Mouse (Mus musculus) A20 (cell line): ENCODE data around the gene Ccl25.

Experiments
- DNase-seq: peaks from one replicate; pipeline ENCODE4 v3.0.0-alpha.2; 2011; ENCODE audit warnings: low read depth, low spot score

Gene Ccl25

DNA sequence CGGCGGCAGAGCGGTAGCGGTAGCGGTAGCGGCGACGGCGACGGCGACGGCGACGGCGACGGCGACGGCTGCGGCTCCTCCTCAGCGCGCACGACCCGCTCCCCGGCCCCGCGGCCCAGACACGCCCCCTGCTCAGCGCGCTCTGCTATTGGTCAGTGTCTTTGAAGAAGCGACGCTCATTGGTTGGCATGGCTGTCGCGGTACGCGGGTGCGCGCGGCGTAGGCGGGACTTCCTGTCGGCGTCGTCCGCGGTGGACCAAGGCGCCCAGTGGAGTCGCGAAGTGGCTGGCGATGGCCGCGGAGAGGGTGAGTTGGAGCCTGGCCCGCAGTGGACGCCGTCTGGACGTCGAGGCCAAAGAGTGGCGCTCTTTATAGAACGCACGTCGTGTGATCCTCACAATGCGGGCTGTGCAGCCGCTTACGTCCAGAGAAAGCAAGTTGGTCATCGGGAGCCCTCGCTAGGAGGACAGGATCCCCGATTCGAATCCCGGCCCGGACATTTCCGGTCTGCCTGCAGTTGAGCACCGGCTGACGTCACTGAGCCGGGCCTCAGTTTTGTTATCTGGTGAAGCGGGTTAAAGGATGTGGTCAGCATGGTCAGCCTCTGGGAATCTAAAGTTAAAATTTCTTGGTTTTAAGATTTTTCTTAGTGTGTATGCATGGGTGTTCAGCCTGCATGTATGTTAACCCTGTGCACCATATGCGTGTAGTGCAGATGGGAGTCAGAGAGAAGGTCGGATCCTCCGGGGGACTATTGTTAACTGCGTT lies at the start of gene Ccl25, which contains the start of gene Elavl1:
Gene Ccl25, plus strand, starts transcription at position 228 of the 768 bp plus-strand sequence.
Gene Elavl1, minus strand, starts transcription at position 431 of the 768 bp plus-strand sequence.
- DNase-seq = peak; percentile 97

DNA sequence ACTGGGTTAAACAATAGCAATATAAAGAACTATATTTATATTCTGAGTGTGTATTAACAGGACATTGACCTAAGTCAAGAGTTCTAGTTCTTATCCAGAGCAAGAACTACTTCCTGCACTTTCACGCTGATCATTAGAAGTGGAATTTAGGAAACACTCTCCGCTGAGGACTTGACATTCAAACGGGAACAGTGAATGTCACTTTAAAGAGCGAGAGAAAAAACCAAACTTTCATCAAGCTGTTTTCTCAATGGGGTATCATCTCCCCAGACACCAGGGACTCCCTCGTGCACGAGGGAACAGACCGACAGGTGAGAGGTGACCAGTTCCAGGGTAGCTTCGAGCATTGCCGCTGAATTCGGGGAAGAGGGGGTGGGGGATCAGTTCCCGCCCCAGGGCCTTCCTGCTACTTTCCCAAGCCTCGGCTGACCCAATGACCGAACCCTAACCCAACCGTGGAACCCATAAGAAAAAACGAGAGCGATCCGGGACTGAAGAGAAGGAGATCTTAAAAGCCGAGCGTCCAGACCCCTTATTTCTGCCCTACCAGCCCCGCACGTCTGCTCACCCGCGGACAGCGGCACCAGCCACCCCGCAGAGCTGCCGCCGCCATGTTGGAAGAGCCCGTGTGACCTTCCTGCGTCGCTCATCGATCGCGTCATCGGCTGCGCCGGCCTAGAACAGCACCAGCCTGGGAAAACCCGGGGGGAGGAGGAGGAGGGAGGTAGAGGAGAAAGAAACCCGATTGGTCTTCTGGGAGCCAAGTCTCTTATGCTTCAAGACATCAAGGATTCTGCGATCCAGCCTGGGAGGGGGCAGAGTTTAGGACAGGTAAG lies 49.5 kb upstream of the Ccl25 start, which contains the start of gene Timm44:
Gene Timm44, minus strand, starts transcription at position 639 of the 836 bp plus-strand sequence.
- DNase-seq = peak; percentile 94

DNA sequence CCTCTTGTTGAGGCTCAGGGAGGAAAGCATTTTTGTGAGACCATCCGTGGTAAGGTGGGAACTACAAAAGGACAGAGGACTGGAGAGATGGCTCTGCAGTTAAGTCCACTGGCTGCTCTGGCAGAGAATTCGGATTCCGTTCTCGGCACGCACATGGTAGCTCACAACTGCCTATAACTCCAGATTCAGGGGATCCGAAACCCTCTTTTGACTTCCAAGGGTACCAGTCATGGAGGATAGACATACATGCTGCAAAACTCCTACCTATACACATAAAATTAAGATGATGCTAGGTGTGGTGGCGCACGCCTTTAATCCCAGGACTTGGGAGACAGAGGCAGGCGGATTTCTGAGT lies 48.9 kb upstream of the Ccl25 start:
- DNase-seq = no peak

DNA sequence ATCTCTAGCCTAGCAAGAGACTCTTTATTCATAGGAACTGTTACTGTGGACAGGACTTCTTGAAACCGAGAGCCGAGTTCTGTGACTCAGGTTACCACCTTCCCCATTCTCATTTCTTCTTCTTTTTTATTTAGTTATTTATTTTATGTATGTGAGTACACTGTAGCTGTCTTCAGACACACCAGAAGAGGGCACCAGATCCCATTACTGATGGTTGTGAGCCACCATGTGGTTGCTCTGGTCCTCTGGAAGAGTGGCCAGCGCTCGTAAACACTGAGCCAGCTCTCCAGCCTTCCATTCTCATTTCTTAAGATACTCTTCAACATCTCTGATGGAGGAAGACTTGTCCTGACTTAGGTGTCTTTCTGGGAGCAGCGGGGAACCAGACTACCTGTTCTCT lies 32.3 kb upstream of the Ccl25 start:
- no peak for DNase-seq

DNA sequence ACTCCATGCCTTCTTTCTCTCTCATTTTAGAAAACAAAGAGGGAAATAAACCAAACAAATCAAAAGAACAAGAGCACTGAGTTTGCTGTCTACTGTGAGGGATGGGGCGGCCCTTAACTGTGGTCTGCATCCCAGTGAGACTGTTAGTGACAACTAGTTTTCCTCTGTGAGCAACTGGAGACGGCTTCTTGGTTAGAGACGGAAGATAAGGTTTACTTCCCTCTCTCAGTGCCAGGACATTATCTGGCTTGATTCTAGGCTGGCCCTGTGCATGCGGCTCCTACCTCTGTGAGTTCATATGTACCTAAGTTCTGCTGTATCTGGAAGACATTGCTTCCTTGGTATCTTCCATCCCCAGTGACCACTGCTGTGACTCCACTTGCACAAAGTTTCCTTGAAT lies 27.2 kb upstream of the Ccl25 start:
- DNase-seq = no peak

DNA sequence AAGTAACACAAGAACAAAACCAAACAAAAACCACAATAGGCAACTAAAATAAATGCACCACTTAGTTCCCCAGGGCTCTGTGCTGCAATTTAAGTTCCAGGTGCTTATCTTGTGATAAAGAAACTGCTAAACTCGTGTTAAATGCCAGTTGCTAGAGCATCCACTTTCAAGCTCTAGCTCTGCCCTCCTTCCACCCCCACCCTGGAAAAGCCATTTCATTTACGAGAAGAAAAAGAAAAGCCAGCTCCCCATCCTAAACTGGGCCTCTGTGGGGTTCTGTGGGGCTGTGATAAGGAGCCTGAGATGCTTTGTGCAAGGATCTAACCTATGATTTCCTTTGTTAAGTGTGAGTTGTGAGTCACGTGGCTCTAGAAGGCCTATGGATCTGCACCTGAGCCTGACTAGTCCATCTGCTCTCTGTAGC lies 20.9 kb upstream of the Ccl25 start:
- no peak for DNase-seq

DNA sequence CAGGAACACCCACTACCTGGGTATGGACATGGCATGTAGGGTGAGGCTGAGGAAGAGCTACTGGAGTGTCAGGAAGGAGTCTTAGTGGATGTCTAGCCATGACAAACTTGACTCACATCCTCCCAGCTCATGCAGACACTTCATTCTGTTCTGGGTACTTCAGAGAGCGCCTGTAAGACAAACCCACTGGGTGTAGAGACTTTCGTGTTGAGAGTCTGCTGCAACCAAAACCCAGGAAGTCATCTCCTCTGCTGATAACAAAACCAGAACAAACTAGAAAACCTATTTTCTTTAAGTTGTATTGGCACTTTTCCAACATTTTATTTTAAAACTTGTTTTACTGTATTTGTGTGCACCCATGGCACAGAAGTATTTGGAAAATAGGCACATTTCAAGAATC lies 19.2 kb upstream of the Ccl25 start:
- no peak for DNase-seq

DNA sequence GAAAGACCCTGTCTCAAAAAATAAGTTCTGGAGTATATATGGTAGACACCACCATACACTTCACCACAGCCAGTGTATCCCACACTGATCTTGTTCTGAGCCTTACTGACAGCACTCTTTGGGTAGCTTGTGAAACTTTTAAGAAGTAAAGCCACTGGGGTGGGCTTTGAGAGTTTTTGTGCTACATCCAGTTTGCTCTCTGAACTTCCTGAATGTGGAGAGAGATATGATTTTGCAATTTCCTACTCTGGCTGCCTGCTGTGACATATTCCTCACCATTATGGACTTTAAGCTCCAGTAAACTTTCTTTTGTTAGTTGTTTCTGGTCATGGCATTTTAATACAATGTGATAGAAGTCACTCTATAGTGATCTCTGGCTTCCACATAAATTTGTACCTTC lies 12.9 kb upstream of the Ccl25 start:
- DNase-seq = no peak

DNA sequence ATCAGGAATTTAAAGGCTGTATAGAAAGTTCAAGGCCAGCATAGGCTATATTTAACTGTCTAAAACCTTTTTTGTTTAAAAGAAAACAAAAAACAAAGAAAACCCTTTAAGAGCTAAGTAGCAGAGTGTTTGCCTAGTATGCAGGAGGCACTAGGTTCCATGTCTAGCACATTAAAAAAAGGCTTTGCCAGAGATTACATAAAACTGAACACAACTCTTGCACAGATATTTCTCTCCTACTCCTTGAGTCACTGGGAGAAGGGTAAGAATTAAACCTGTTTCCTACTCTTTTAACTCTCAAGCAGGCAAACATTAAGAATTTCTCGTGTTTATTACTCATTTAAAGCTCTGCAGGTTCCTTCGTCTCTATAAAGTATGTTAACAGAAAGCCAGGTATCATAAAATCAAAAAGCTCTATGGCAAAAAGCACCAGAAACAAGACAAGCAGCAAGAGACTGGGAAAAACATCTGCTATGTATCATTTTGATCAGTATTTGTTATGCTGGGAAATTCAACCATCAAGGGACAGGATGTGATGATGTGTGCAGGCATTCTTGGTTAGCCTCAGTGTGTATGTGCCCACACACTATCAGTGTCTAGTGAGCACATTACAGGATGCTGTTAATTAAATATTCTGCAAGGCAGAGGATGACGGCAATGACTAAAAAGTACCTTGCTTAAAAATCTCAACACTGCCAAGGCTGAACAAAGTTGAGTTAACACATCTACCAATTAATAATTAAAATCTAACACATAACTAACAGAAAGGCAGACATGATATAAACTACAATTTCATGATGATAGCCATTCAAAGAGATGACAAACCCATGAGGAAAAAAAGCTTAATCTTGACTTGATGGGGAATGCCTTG lies 11.5 kb upstream of the Ccl25 start:
- DNase-seq = no peak

DNA sequence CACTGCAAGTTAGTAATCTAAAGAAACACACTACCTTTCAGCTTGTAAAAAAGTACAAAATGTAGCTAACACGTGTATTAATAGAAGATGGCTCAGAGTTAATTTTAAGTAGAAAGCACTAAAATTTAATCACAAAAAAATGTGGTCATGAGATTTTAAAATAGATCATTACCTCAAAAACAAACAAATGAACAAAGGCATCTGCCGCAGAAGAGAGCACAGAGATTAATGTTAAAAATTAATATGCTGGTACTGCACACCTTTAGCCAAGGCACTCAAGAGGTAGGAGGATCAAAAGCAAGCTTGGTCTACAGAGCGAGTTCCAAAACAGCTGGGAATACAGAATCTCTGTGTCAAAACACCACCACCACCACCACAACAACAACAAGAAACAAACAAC lies 10.2 kb upstream of the Ccl25 start:
- DNase-seq = no peak

DNA sequence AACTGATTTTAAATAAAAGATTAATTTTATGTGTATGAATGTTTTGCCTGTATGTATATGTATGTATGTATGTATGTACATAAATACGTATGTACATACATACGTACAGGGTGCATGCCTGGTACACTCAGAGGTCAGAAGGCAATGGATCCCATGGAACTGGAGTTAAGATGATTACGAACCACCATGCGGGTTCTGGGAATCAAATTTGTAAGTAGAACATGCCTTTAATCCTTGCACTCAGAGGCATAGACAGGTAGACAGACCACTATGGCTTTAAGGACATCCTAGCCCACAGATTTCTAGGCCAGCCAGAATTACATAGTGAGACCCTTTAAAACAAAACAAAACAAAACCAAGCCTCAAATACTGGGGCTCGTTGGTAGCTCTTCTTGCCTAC lies 6.9 kb upstream of the Ccl25 start:
- DNase-seq = no peak

DNA sequence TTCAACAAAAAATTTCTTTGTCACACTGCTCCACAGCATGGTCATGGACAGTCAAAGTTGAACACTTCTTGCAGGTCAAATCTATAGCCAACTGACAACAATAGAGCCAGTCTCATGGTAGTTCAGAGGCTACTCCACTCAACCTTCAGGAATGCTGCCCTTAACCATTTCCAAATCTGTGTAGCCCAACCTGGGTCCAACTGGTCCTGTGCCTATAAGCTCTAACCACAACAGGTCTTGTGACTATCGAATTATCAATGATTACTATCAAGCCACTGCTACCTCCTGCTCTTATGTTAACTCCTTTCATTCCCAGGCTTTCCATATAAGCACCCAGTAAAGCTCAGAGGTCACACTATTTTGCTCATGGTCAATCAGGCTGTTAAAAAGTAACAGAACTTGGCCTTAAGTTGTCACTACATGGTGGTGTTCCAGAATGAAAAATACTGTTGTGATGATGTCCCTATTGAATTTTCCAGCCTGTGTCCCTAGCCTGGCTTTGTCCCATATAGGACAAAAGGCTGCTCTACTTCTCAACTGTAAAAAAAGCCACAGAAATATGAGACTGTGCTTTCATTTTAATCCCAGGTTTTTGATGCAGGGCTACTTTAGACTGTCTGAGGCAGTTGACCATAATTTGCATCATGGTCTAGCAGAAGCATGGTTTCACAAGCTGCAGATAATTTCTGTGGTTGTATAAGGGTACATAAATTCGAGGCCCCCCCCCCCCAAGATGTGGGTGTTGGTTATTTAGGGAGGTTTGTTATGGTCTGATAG lies 6.0 kb upstream of the Ccl25 start:
- no peak for DNase-seq

DNA sequence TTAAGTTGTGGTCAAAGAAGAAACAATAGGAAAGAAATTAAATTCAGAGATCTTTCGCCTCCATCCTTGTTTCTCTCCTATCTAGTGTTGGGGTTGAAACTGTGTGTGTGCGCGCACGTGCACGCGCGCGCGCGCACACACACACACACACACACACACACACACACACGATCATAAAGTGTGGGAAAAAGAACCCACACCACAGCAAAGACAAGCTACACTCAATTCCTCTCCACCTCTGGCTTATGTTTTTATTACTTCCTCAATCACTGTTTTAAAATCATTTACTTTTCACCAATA lies 5.5 kb upstream of the Ccl25 start:
- DNase-seq = peak; percentile 17

DNA sequence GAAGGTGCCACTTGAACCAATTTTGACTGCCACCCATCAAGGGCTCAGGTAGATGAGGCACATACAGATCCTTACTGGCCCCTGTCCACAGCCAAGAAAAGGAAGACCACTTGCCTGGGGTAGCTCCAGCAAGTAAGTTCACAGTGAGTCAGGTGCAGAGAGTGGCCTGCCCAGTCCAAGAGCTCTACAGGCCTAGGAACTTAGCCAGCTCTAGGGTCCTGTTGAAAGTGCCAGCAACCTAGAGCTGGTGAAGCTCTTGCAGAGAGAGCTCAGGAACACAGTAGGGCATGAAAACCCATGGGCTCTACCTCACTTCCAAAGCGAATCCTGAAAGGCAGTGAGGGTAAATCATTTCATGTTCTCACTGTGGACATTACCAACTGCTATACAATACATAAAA lies 4.6 kb upstream of the Ccl25 start:
- DNase-seq = no peak

DNA sequence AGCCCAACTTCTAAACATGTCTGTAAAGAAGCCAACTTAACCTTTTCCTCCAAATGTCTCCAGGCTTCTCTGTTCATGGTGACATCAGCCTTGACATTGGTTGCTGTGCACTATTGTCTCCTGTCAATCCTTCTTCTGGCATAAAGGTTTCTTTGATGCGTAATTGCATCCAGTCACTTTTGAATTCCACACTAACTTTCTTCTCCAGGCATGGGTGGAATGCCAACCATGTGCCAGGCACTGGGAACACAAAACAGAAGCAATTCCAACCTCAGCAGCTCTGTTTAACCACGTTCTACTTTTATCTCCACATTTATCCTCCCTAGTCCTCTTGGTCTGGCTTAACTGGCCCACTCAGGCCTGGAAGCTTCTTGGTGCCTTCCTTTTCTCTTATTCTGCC lies 4.0 kb upstream of the Ccl25 start:
- DNase-seq = no peak

DNA sequence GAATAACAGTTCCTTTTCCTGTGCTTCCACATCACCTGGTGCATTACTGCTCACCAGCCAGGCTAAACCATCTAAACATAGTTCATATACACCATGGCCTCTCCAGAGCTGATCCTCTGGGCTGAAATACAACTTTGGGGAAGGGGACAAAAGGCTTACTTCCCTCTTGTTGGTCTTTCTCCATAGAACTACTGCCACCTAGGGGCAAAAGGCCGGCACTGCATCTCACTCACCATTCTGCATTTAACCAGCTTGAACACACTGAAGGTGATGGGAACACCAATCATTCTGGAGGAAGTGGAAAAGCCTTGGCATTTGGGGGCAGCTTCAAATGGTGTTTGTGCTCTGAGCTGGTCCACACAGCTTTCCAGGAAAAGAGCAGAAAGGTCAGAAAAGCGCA lies 2.5 kb upstream of the Ccl25 start:
- DNase-seq = peak; percentile 82

DNA sequence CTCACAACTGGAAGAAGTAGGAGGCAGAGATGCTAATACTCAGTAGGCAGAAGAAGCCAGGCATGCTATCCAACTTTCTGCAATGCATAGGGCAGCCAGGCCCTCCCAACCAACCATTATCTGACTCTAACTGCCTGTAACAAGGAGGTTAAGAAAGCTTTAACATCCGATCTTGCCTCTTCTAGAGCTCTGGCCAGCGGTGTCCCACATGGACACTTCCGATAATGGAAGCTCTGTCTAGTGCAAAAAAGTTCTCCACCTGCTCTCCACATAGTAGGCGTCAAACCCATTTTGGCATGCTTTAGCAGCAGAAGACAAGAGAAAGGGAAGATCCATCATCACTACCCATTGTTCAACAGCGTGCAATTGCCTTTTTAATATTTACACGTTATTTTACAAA lies 1.1 kb upstream of the Ccl25 start:
- DNase-seq = no peak

DNA sequence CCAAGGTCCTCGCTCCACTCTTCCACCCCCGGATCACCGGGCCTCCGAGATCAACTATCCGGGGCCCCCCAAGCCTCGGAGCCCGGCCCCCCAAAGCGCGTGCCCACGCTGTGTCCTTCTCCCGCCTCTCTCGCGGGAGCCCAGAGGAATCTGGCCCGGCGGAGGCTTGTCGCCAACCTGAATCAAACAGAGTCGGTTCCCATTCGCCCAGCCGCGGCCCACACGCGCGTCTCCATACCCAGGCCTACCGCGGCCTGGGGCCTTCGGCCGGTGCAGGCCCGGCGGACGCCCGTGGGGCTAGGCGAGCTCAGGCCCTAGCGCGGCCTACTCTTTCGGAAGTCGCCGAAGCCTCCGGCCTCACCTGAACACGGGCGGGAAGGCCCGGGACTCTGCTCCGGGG lies 485 bp upstream of the Ccl25 start:
- no peak for DNase-seq

DNA sequence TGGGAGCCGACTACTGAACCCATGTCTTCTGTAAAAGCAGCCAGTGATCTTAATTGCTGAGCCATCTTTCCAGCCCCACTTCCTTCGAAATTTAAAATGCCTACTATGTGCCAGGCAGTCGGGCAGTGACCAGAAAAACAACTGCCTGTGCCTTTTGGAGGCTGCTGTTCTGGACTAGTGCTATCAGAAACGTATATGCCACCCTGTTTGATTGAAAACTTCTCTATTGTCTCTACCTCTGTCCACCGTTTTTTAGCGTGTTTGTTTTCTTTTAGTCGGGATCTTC lies 684 bp downstream of the Ccl25 start:
- no peak for DNase-seq

DNA sequence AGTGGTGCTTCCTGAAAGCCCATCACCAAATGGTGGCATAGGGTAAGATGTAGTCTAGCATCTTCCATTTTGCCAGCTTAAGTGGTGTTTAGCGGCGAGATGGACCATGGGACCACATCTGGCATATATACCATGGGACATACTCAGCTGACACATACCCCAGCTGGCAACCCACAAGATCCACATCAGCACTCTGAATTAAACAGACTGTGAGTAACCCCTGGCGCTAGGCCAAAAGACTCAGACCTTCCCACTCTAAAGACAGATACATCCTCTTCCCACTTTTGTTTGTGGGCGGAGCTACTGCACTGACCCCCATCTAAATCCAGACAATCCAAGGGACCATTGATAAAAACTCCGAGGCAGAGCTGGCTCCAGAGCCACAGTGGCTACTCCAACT lies 4.0 kb downstream of the Ccl25 start:
- DNase-seq = no peak

DNA sequence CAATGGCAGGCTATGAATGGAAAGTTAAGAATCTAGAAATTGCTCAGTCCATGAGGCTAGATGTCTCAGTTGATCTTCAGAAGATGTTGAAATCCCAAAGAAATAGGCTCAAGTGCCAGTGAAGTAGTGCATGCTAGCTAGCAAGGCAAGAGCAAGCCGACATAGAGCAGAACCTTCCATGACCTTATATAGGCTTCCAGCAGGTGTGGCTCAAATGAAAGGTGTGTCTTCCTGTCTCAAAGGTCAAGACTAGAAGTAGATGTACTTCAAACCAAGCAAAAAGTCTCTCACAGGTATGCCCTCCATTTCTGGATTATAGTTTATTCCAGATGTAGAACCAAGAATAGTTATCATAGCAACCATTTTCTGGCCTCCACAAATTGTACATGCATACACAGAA lies 9.0 kb downstream of the Ccl25 start:
- no peak for DNase-seq

DNA sequence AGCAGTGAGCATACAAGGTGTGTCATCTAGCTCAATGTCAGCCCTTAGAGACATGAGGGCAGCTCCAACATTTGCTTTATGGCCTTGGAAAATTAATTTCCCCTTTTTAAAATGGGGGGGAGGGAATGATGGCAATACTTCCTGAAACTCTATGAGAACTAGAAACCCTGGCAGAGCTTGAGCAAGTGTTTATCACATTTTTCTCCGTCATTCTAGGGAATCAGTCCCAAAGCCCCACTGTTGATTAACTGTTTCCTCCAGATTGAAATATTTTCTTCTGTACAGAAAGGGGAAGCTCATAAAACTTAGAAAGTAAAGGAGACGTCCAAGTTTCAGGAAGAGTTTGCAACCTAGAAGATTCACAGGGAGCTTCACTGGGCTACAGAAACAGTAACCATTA lies 10.7 kb downstream of the Ccl25 start:
- no peak for DNase-seq
